ENCODE assay signal across 10 mouse cellular contexts in genomic region chr5:31709389-31709788, GRCm38 (mm10). TPM values are rescaled to one million over a fixed set of nuclear protein-coding genes. Genes with fewer than 3 reads are reported as not detected.
DNase-seq lines count a peak whose midpoint lies in the region; ATAC-seq and TF ChIP-seq lines count a peak whose summit lies in the region.
"Had no signal": no experiment of that assay in that cellular context is flagged by ENCODE, and none has a peak within 500 bp of the region (broad histone marks: within the 10 kb centered on the region; RNA-seq: fewer than 3 reads in every experiment).

No protein-coding gene starts in this region.

- no peak overlapping the region for H3K27ac ChIP-seq in heart, adult 2 months
- no peak overlapping the region for H3K27ac ChIP-seq in thymus, adult 2 months (ENCODE audit: control insufficient read depth, insufficient read depth, low read length)
- no peak overlapping the region for H3K27ac ChIP-seq in midbrain, postnatal 0 days (ENCODE audit: low read depth, low read length)

- peaks cover 1% of the 10 kb centered on the region; the same call in 1 of the 2 replicates for H3K79me2 ChIP-seq in heart, adult 2 months (replicated peaks; ENCODE audit: control insufficient read depth, insufficient read depth, low read length)

- no peaks in the 10 kb centered on the region for H3K4me1 ChIP-seq in heart, adult 2 months (ENCODE audit: control insufficient read depth, insufficient read depth, low read length)
- peaks cover 5% of the 10 kb centered on the region for H3K4me1 ChIP-seq in thymus, adult 2 months (replicated peaks; ENCODE audit: control insufficient read depth, insufficient read depth, low read length)
- no peaks in the 10 kb centered on the region for H3K4me1 ChIP-seq in midbrain, postnatal 0 days (ENCODE audit: insufficient read depth, low read length)

- no peaks in the 10 kb centered on the region for H3K9me3 ChIP-seq in midbrain, postnatal 0 days (ENCODE audit: low read length)
- H3K9me3 ChIP-seq: megakaryocyte, embryonic 14.5 days had no signal

- H3K4me3 ChIP-seq in heart, adult 2 months, result no peak overlapping the region
- no peak overlapping the region for H3K4me3 ChIP-seq in thymus, adult 2 months (ENCODE audit: control insufficient read depth, insufficient read depth, low read length)
- H3K4me3 ChIP-seq in midbrain, postnatal 0 days (ENCODE audit: low read depth, low read length), result no peak overlapping the region
- H3K4me3 ChIP-seq: megakaryocyte, embryonic 14.5 days had no signal

- H3K36me3 ChIP-seq in heart, adult 2 months (ENCODE audit: control insufficient read depth, insufficient read depth, low read length), result no peaks in the 10 kb centered on the region
- H3K36me3 ChIP-seq in thymus, adult 2 months (ENCODE audit: control insufficient read depth, insufficient read depth, low read length), result no peaks in the 10 kb centered on the region
- peaks cover 4% of the 10 kb centered on the region; the same call in 1 of the 2 replicates for H3K36me3 ChIP-seq in midbrain, postnatal 0 days (ENCODE audit: insufficient read depth, low read length)

- no peak for ATAC-seq in midbrain, postnatal 0 days (ENCODE audit: low FRiP score)
- ATAC-seq in inflammation-experienced regulatory T-cells, adult 6 months, result no peak

- WGBS in heart, adult 2 months, result 94% methylated on average over 1 of the region's 1 CpGs
- 94% methylated on average over 1 of the region's 1 CpGs for WGBS in thymus, adult 2 months
- 82% methylated on average over 1 of the region's 1 CpGs for WGBS in midbrain, postnatal 0 days

- no peaks in the 10 kb centered on the region for H3K27me3 ChIP-seq in heart, adult 2 months (ENCODE audit: control insufficient read depth, insufficient read depth, low read length)
- no peaks in the 10 kb centered on the region for H3K27me3 ChIP-seq in thymus, adult 2 months (ENCODE audit: control insufficient read depth, insufficient read depth, low read length)
- no peaks in the 10 kb centered on the region for H3K27me3 ChIP-seq in midbrain, postnatal 0 days (ENCODE audit: insufficient read depth, low read length)
- H3K27me3 ChIP-seq: megakaryocyte, embryonic 14.5 days had no signal

- TF ChIP-seq POLR2A in heart, adult 2 months (IDR thresholded peaks at IDR 0.05; ENCODE audit: insufficient read depth, low read depth, low read length), result no peak
- TF ChIP-seq POLR2A in thymus, adult 2 months (IDR thresholded peaks at IDR 0.05; ENCODE audit: control insufficient read depth, extremely low read depth, insufficient read depth, low read length, poor library complexity), result no peak

- no peak overlapping the region for H3K9ac ChIP-seq in heart, adult 2 months (ENCODE audit: low read depth, low read length)
- H3K9ac ChIP-seq in midbrain, postnatal 0 days (replicated peaks; ENCODE audit: low read length, poor library complexity, severe bottlenecking), result no peak overlapping the region

- peak; percentile 50 for TF ChIP-seq CTCF in heart, adult 2 months (IDR thresholded peaks at IDR 0.05)
- no peak for TF ChIP-seq CTCF in thymus, adult 2 months (IDR thresholded peaks at IDR 0.05; ENCODE audit: borderline replicate concordance, control insufficient read depth, extremely low read depth, insufficient read depth, low read length, poor library complexity)
- TF ChIP-seq CTCF in midbrain, postnatal 0 days (IDR thresholded peaks at IDR 0.05), result no peak

- H3K4me2 ChIP-seq in midbrain, postnatal 0 days (ENCODE audit: low read depth, low read length, poor library complexity, severe bottlenecking), result no peak overlapping the region

- intact Hi-C loops in heart, adult 2 months (cut with DNase I), result no loop called here
- intact Hi-C loops in heart, postnatal 25 days (cut with DNase I), result loop anchor here (5.0 kb wide), 1 partner anchor 118 kb away; no protein-coding TSS in a partner anchor
- intact Hi-C loops in left cerebral cortex, postnatal 25 days (cut with DNase I), result loop anchor here (5.0 kb wide), 1 partner anchor 38 kb away; no protein-coding TSS in a partner anchor

- no peak for DNase-seq in heart, adult 2 months
- no peak for DNase-seq in heart, postnatal 25 days (ENCODE audit: low spot score)
- peak; percentile 16 for DNase-seq in thymus, adult 2 months
- no peak for DNase-seq in thymus, adult 18-20 months
- peak; percentile 58 for DNase-seq in induced T-regulatory cell, adult 2 months (ENCODE audit: low read depth)
- DNase-seq in midbrain, postnatal 0 days (ENCODE audit: low spot score), result no peak
- no peak for DNase-seq in left cerebral cortex, postnatal 25 days (ENCODE audit: low spot score in 2 of 2)
- DNase-seq: kidney, adult 9 months had no signal

- no peak for TF ChIP-seq EP300 in heart, adult 2 months (IDR thresholded peaks at IDR 0.05; ENCODE audit: insufficient read depth, low read depth, low read length)

RNA-seq across cellular contexts. Expression of gene Babam2, which starts 11.9 kb away (rescaled TPM):
- total RNA-seq in heart, adult 2 months (2021), result 10 to 100 TPM; 28.4 to 32.9 TPM
- polyA plus RNA-seq in heart, adult 2 months (2012; rRNA removed), result 25.2 and 34.4 TPM in 2 replicates
- total RNA-seq in heart, postnatal 25 days (2021), result 10 to 100 TPM; 31.2 to 32.1 TPM
- 16.1 and 18.3 TPM in 2 replicates for polyA plus RNA-seq in thymus, adult 2 months (2012; rRNA removed)
- 30.9 and 35.9 TPM in 2 replicates for total RNA-seq in midbrain, postnatal 0 days (2014; rRNA removed)
- 58.9 and 66.1 TPM in 2 replicates for polyA plus RNA-seq in midbrain, postnatal 0 days (2015; fragmentation: Nextera tagmentation; extraction: Ambion mirVana)
- 100 to 1,000 TPM in 2 of 3 experiments, 10 to 100 TPM in 1; 83.9 to 117 (median 107) TPM for polyA plus RNA-seq in inflammation-experienced regulatory T-cells, adult 6 months (2017; shearing (Covaris generic))
- total RNA-seq in left cerebral cortex, postnatal 25 days (2021), result 10 to 100 TPM; 40.0 to 41.8 TPM

RNA-seq across cellular contexts. Expression of gene Rbks, which starts 12.0 kb away (rescaled TPM):
- total RNA-seq in heart, adult 2 months (2021), result 1 to 10 TPM; 4.3 to 4.4 TPM
- 2.3 and 2.7 TPM in 2 replicates for polyA plus RNA-seq in heart, adult 2 months (2012; rRNA removed)
- total RNA-seq in heart, postnatal 25 days (2021), result 1 to 10 TPM; 2.7 to 4.4 TPM
- polyA plus RNA-seq in thymus, adult 2 months (2012; rRNA removed), result 8.1 TPM in 2 replicates
- total RNA-seq in midbrain, postnatal 0 days (2014; rRNA removed), result 1.6 and 2.2 TPM in 2 replicates
- polyA plus RNA-seq in midbrain, postnatal 0 days (2015; fragmentation: Nextera tagmentation; extraction: Ambion mirVana), result 2.9 and 3.0 TPM in 2 replicates
- polyA plus RNA-seq in inflammation-experienced regulatory T-cells, adult 6 months (2017; shearing (Covaris generic)), result 10 to 100 TPM in 2 of 3 experiments, 1 to 10 TPM in 1; 7.6 to 17.4 (median 13.0) TPM
- 1 to 10 TPM; 3.0 to 3.3 TPM for total RNA-seq in left cerebral cortex, postnatal 25 days (2021)

Comparison
In these comparisons a context has a peak if more than half of its experiments do, and no peak if none do; other contexts are left out.
1. DNase-seq: peak in thymus, adult 2 months (single experiment) and induced T-regulatory cell, adult 2 months (single experiment); none in heart, adult 2 months (0 of 2), heart, postnatal 25 days (single experiment), thymus, adult 18-20 months (0 of 2), midbrain, postnatal 0 days (single experiment) and left cerebral cortex, postnatal 25 days (0 of 2).